Mouse (Mus musculus) ovary, postnatal 10 days (tissue): ENCODE measurements at regions not wholly inside any gene's neighbourhood (a gene's known extent, or its start where the extent isn't known, plus 50 kb on each side); places are given as distances from the start of the nearest gene placed in this dataset.
A peak's percentile ranks its signal among the peaks of the same experiment; 100 is the strongest.

Experiments
- DNase-seq: peaks from one replicate; pipeline ENCODE4 v3.0.0; 2022; ENCODE audit warnings: low spot score

- no peak for DNase-seq
Observed at GRCm38 (mm10) chr2:159523739-159524138, 729.1 kb downstream of the Dhx35 start.

DNA sequence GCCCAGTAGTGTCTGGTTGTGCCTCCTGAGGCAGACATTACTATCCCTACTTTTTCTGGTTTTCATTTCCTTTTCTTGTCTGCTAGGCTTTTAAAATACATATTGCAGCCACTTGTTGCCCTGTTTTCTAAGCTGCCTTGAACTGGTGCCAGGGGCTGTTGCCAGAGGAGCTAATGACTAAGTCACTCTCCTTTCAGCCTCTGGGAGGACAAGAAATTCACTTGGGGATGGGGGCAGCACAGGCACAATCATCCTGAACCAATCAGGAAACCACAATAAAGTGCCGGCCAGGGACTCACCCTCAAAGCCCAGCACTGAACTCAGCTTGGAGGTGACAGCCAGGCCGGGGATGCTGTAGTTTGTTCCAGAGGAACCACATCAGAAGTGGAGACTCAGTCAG, 740.3 kb downstream of the Dhx35 start:
- peak; percentile 2 for DNase-seq

DNA sequence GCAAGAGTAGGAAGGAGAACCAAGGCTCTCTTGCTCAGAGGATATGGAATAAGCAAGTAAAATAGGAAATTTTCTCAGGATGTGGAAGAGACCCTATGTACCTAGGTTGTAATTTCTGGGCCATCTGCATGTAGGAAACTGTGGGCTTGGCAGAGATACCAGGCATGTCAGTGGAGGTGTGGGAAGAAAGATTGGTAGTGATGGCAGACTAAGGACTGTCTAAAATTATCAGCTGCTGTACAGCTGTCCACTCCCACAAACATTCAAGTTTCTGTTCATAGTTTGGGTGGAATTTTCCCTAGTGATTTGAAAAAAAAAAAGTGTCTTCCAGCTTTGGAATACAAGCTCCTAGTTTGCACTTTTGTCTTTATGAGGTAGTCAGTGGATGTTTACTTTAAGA, 744.7 kb downstream of the Dhx35 start:
- no peak for DNase-seq

GRCm38 (mm10) chr2:159557567-159557966, 763.0 kb downstream of the Dhx35 start:
- no peak for DNase-seq

- DNase-seq = no peak
Observed at GRCm38 (mm10) chr2:159565255-159565654, 768.7 kb downstream of the Gm826 start.

DNA sequence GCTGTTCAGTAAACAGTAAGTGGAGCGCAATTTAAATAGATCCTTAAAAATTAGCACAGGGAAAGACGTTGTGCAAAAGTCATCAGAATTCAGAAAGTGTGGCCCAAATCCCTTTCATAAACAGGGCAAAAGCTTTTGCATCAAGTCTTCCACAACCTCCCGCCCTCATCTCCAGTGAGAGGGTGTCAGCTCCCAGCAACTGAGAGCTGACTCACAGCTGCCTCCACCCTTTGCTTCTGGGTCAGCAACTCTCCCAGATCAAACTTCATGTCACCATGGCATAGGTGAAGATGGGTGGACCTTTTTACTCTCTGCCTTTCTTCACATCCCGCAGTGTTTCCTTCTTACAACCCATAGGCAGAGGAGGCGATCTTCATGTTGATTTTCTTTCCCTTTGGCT, 768.0 kb downstream of the Gm826 start:
- no peak for DNase-seq

GRCm38 (mm10) chr2:159566461-159566860, 767.5 kb downstream of the Gm826 start:
- peak; percentile 16 for DNase-seq

GRCm38 (mm10) chr2:159568391-159568790, 765.6 kb downstream of the Gm826 start:
- no peak for DNase-seq

GRCm38 (mm10) chr2:159571862-159572261, 762.1 kb downstream of the Gm826 start:
- DNase-seq = no peak

- DNase-seq = no peak
Observed at GRCm38 (mm10) chr2:159575271-159575670, 758.7 kb downstream of the Gm826 start.

GRCm38 (mm10) chr2:159583103-159583502, 750.9 kb downstream of the Gm826 start:
- no peak for DNase-seq

DNA sequence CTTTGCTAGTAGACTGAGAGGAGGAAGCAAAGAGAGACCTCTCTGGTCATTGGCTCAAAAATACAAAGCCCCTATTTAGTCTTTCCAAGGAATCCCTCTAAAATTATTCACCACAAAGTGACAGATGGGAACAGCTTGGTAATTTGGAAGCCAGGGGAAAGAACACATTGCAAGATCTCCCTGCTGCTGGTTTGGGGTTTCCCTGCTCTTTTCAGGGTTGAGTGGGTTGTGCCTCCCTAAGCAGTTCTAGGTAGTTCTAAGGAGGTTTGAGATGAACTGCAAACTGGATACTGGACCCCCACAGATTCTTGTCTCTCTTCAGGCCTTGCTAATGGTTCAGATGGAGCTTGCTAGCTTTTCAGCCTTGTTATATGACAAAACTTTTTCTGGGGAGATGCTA, 749.3 kb downstream of the Gm826 start:
- DNase-seq = no peak

DNA sequence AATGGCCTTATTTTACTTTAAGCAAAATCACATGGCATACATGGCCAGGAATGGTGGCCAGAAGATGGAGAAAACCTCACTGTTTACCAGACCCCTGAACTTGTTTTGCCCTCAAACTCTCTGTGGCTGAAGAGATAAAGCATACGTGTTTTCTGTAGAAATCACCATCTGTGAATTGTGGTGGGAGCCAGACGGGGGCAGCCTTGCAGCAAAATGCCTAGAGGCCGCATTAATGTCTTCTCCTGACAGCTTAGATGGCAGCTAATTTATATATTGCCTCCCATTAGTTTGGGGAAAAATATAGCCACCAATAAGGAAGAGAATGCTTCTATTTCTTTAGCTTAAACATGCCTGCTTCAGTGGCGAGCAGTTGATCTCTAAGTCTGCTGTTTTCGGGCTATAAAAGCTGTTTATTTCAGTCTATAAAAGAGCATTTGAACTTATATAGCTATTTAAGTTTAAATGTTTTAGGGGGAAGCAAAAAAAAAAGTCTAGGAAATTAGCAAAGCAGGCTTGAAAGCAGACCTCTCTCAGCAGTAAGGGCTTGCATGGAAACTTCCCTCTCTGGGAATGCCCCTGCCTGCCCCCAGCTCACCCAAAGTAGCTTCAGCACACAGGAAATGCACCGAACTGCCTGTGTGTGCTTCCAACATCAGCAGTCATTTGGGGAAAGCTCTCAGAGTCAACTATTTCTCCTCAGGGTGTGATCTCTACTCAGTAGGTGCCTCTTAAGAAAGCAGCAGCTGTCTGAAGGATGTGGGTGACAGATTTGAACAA, 747.1 kb downstream of the Gm826 start:
- DNase-seq = no peak

DNA sequence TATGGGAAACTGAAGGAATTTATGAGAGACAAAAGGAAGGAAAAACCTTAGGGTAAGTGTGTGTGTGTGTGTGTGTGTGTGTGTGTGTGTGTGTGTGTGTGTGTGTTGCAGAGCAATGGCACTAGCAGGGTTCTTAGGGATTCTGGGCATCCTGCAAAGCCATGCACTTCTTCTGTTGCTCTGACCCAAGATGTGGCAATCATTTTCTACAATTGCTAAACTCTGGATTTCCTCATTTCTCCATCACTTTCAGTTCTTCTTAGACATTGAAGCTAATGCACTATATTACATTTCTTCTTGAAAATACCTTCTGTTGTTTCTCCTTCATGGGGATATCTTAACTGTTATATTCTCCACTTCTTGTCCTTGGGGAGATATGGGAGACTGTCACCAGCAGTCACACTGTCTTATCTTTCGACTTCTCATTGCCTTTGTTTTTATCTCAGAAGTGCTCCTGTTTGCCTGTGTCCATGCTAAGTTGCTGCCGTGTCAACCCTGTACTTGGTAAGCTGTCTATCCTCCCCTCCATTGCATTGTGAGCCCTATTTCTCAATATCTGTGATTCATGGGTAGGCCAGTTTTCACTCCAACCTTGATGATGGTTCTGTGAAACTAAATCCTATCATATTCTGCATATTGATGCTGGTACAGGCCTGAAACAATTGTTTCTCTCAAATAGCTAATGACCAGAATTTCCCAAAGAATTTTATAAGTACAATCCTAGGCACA, 742.4 kb downstream of the Gm826 start:
- DNase-seq = no peak

DNA sequence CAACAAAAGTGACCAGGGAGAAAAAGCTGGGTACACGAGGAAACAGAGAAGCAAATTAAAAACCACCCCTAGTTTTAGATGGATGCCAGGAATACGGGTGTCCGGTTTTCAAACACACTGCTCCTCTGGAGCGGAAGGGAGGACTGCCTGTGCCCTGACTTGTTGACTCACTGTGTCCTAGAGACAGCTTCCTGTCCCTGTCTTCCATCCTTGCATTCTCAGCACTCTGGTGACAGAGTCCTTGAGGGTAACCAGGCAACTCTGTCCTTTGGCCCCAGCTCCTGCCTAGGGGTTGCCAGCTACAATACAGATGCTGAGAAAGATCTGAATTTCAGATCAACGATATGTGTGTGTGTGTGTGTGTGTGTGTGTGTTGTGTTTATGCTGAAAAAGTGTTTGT, 741.1 kb downstream of the Gm826 start:
- no peak for DNase-seq

GRCm38 (mm10) chr2:159596285-159596684, 737.7 kb downstream of the Gm826 start:
- DNase-seq = no peak

DNA sequence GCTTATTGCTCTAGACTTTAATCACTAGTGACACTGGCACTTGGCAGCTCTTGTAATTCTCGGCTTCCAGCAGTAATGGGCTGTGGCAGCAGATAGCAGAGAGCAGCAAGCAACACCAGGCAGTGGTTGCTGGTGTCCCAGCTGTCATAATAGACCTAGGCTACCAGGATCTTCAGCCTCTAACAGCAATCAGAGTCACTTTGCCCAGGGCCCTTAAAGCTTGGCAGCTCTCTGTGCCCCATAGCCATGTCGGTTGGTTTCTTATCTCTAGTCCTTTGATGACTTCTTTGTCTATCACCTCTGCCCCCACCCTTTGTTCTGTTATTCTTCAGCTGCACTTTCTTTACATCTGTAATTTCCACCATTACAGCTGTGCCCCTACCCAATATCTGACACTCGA, 735.9 kb downstream of the Gm826 start:
- DNase-seq = no peak

DNA sequence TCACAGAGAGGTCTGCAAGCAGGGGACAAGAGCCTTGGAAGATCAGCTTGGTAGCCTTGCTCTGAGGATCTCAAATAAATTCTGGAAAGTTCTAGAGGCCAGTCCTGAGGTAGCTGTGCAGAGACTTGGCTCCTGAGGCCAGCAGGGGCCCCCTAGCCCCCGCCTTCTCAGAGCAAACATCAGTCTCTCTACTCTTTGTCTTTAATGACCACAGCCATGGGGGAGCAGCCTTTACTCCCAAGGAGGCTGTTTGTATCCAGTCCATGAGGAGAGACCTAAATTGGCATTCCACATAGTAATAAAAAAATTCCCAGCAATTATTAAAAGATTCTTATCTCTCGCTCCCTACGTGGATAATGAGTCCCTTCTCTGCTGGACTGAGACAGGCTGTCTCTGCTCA, 726.8 kb downstream of the Gm826 start:
- no peak for DNase-seq

DNA sequence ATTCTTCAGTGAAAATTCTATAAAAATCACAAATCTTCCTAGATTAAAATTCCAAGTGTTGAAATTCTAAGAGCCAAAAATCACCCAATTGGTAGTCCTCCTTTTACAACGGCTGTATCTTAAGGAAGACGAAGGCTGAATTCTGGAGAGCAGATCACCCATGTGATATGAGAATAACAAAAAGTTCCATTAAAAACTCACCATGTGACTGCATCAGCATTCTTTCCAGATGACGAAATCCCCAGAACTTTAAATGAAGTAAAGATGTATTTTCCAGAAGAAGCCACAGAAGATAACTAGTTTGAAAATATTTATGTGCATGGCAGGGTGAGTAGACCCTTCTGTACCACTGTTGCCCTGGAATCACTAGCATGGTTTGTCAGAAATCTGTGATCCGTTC, 723.5 kb downstream of the Gm826 start:
- DNase-seq = no peak

DNA sequence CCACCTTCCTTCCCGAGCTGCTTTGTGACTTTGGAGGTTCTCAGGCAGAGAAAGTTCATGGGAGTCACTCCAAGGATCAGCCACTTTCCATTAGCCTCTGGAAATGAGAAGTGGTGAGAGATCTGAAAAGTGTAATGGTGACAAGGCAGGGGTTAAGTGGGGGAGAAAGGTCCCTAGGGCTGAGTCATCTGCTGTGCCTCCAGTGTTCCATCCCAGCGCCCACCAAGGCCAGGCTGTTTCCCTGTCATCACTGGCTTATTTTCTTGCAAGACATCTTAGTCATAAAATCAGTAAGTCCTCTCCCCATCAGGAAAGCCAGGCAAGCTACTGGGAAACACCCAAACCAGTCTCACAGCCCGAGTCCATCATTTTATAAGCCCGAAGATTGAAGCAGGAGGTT, 717.3 kb downstream of the Gm826 start:
- no peak for DNase-seq

- DNase-seq = no peak
Observed at GRCm38 (mm10) chr2:159621261-159621660, 712.7 kb downstream of the Gm826 start.

DNA sequence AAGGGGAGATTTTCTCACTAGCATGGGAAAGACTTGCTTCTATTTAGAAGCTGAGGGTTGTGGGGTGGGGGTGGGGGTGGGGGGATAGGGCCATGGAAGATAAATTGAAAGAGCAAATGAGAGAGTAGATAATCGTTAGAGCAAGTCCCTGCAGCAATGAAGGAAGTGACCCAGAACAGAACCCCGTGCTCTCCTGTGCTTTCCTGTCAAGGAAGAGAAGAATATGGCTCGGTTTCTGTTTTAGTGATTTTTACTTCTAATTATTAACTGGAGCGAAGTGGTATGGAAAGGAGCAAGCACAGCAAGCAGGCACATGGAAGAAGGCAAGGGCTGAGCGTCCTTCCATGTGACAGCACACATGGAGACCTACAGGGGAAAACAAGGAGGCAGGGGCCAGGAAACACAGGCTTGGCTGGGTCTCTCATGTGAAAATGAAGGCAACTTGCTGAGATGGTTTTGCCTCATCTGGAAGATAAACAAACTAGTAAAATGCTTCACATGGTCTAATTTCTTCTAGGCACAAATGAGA, 711.8 kb downstream of the Gm826 start:
- no peak for DNase-seq

GRCm38 (mm10) chr2:159625306-159625705, 708.7 kb downstream of the Gm826 start:
- no peak for DNase-seq
